Mouse (Mus musculus): ENCODE measurements around the gene Pla1a.

- no peak for TF ChIP-seq CTCF (IDR thresholded peaks at IDR 0.05; ENCODE audit: borderline replicate concordance, extremely low read depth, insufficient read depth, insufficient read length)
- TF ChIP-seq POLR2A (IDR thresholded peaks at IDR 0.05; ENCODE audit: borderline replicate concordance, extremely low read depth, insufficient read depth, insufficient read length, poor library complexity, severe bottlenecking), result peak; percentile 40; the same call in 1 of the 2 replicates
Observed at GRCm38 (mm10) chr16:38346529-38347325, 86.2 kb downstream of the Pla1a start, which contains the start of the genes Cox17 and Gm21987.

All from brain, embryonic 14.5 days (tissue).